Mouse (Mus musculus): Measurements from ENCODE around the gene Arhgap29. TPM values are rescaled to one million over a fixed set of nuclear protein-coding genes. Genes with fewer than 3 reads are reported as not detected.

Gene Arhgap29
- polyA plus RNA-seq, 1 experiment from 2014 or later, result 49.4 TPM

- no peak for ATAC-seq (ENCODE audit: insufficient number of reproducible peaks, insufficient read depth, low FRiP score, low TSS enrichment, low read depth)
- no peaks in the 10 kb centered on the region for H3K9me3 ChIP-seq
- no peak overlapping the region for H3K9ac ChIP-seq (replicated peaks)
- WGBS, result 52% methylated on average over 13 of the region's 13 CpGs
- H3K4me3 ChIP-seq (replicated peaks), result no peak overlapping the region
- H3K4me1 ChIP-seq (replicated peaks), result peaks cover 6% of the 10 kb centered on the region; the same call in 1 of the 2 replicates
- no peak overlapping the region for H3K4me2 ChIP-seq
- no peak overlapping the region for H3K27ac ChIP-seq
- no peaks in the 10 kb centered on the region for H3K27me3 ChIP-seq
- no peaks in the 10 kb centered on the region for H3K36me3 ChIP-seq
Measured at GRCm38 (mm10) chr3:122064556-122065410, 112.4 kb downstream of the Arhgap29 start.

Other genes starting within 250 kb of the Arhgap29 start
- 7.2 and 7.7 TPM in 2 replicates for gene F3, start 229.0 kb upstream of the Arhgap29 start, polyA plus RNA-seq (2016; fragmentation: Nextera tagmentation; extraction: Ambion mirVana)
- gene Abcd3, start 137.2 kb upstream of the Arhgap29 start, polyA plus RNA-seq (2016; fragmentation: Nextera tagmentation; extraction: Ambion mirVana), result 55.3 and 58.1 TPM in 2 replicates
- gene Abca4, start 91.9 kb downstream of the Arhgap29 start, polyA plus RNA-seq (2016; fragmentation: Nextera tagmentation; extraction: Ambion mirVana), result 1.8 and 2.2 TPM in 2 replicates